ENCODE assay signal across 24 mouse cellular contexts in the genomic region with DNA sequence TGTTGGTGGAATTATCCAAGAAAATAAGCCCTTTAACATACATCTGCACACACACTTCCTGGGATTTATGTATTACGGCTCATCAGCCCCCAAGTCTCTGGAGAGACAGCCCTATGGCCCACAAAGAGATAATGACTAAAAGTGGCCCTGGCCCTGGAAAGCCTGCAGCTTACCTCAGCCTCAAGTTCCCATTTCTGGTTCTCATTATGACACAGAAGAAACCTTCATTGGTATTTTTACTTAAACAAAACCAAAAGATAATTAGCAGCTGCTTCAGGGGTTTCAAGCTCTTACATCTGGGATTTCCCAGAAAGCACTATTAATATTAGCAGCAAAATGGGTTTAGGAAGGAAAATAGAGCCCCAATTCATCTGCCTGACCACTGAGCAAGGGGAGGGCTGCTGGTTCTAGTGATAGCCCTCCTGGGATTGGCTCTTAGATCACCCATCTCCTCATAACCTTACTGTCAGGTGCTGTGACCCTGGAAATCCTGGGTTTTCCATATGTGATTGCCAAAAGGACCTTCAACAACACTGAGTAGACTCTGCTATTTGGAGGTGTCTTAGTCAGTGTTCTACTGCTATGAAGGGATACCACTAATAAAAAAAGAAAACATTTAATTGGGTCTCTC. TPM values are rescaled to one million over a fixed set of nuclear protein-coding genes. Genes with fewer than 3 reads are reported as not detected.
DNase-seq lines count a peak whose midpoint lies in the region; ATAC-seq and TF ChIP-seq lines count a peak whose summit lies in the region.
"Had no signal": no experiment of that assay in that cellular context is flagged by ENCODE, and none has a peak within 500 bp of the region (broad histone marks: within the 10 kb centered on the region; RNA-seq: fewer than 3 reads in every experiment).

No protein-coding gene starts in this region.

- H3K79me2 ChIP-seq in MEL (ENCODE audit: control insufficient read depth, insufficient read depth, low read length, poor library complexity) = no peaks in the 10 kb centered on the region

- ATAC-seq in megakaryocyte progenitor cell, adult 5-6 weeks (replicated peaks; ENCODE audit: poor library complexity) = 0 out of 2 replicates have a peak, but pooled peaks have one; percentile 31
- ATAC-seq: forebrain, embryonic 13.5 days; forebrain, embryonic 15.5 days; forebrain, postnatal 0 days had no signal

- H3K9me3 ChIP-seq in MEL (replicated peaks; ENCODE audit: insufficient read depth, low read length) = no peaks in the 10 kb centered on the region
- H3K9me3 ChIP-seq: embryonic facial prominence, embryonic 13.5 days; embryonic facial prominence, embryonic 15.5 days; forebrain, embryonic 10.5 days; forebrain, embryonic 13.5 days; forebrain, embryonic 15.5 days had no signal

- TF ChIP-seq POLR2A in spleen, adult 2 months (IDR thresholded peaks at IDR 0.05; ENCODE audit: low read depth, low read length) = no peak
- no peak for TF ChIP-seq POLR2A in MEL (IDR thresholded peaks at IDR 0.05; ENCODE audit: control insufficient read depth in 1 of 2, insufficient read depth in 1 of 2, low read depth in 1 of 2, low read length in 2 of 2, poor library complexity in 1 of 2)

- no peak for TF ChIP-seq RAD21 in MEL (IDR thresholded peaks at IDR 0.05; ENCODE audit: low read depth, low read length)

- no peaks in the 10 kb centered on the region; the same call in 1 of the 2 replicates for H3K4me1 ChIP-seq in spleen, adult 2 months (ENCODE audit: control insufficient read depth, insufficient read depth, insufficient read length)
- peaks cover 0 to under 1% of the 10 kb centered on the region in 2 experiments; a peak in 1 of 4 replicates for H3K4me1 ChIP-seq in MEL (ENCODE audit: control insufficient read depth in 1 of 2, insufficient read depth in 2 of 2, low read length in 2 of 2)
- H3K4me1 ChIP-seq: embryonic facial prominence, embryonic 13.5 days; embryonic facial prominence, embryonic 15.5 days; forebrain, embryonic 10.5 days; forebrain, embryonic 13.5 days; forebrain, embryonic 15.5 days had no signal

- DNase-seq in spleen, adult 2 months (ENCODE audit: low read depth in 1 of 2, low spot score in 2 of 2) = no peak
- DNase-seq in spleen, postnatal 4 days (ENCODE audit: low spot score in 2 of 2) = no peak
- DNase-seq in MEL (ENCODE audit: low read depth, low spot score) = peak; percentile 52
- no peak for DNase-seq in testis, postnatal 14 days (ENCODE audit: low spot score)
- DNase-seq in adrenal gland, postnatal 25 days = no peak
- DNase-seq in lung, adult 18-20 months = no peak
- DNase-seq: adrenal gland, adult 2 months; adrenal gland, postnatal 10 days; adrenal gland, postnatal 36 days; cerebellum, adult 11-12 months; cerebellum, adult 2 months; cerebellum, adult 9-10 months; cerebellum, postnatal 10 days; cerebellum, postnatal 25 days; embryo, embryonic 11 days; forebrain, postnatal 0 days had no signal

- H3K36me3 ChIP-seq in spleen, adult 2 months (ENCODE audit: control insufficient read depth, insufficient read depth, low read length) = no peaks in the 10 kb centered on the region
- peaks cover 0 to under 1% of the 10 kb centered on the region in 2 experiments; a peak in 1 of 4 replicates for H3K36me3 ChIP-seq in MEL (ENCODE audit: control insufficient read depth in 1 of 2, insufficient read depth in 2 of 2, low read length in 2 of 2)
- H3K36me3 ChIP-seq: embryonic facial prominence, embryonic 13.5 days; embryonic facial prominence, embryonic 15.5 days; forebrain, embryonic 10.5 days; forebrain, embryonic 15.5 days; G1E had no signal

- H3K4me3 ChIP-seq in spleen, adult 2 months (ENCODE audit: extremely low read depth, insufficient read depth, insufficient read length) = no peak overlapping the region
- H3K4me3 ChIP-seq in MEL (ENCODE audit: control insufficient read depth in 1 of 2, insufficient read depth in 1 of 2, low read depth in 2 of 2, low read length in 2 of 2) = no peak overlapping the region
- H3K4me3 ChIP-seq: embryonic facial prominence, embryonic 13.5 days; embryonic facial prominence, embryonic 15.5 days; erythroblast, embryonic 14.5 days; forebrain, embryonic 10.5 days; forebrain, embryonic 13.5 days; forebrain, embryonic 15.5 days had no signal

- WGBS in spleen, adult 2 months = 48% methylated on average over 1 of the region's 1 CpGs

- no peak overlapping the region for H3K9ac ChIP-seq in MEL (ENCODE audit: control insufficient read depth, low read depth, low read length, poor library complexity, severe bottlenecking)
- H3K9ac ChIP-seq: embryonic facial prominence, embryonic 13.5 days; embryonic facial prominence, embryonic 15.5 days; forebrain, embryonic 13.5 days; forebrain, embryonic 15.5 days; forebrain, postnatal 0 days had no signal

- peak overlapping the region; percentile 8; the same call in 1 of the 2 replicates for H3K27ac ChIP-seq in spleen, adult 2 months (ENCODE audit: insufficient read depth, low read length)
- H3K27ac ChIP-seq in MEL (ENCODE audit: control insufficient read depth, low read depth, low read length) = no peak overlapping the region
- H3K27ac ChIP-seq: embryonic facial prominence, embryonic 13.5 days; embryonic facial prominence, embryonic 15.5 days; forebrain, embryonic 10.5 days; forebrain, embryonic 13.5 days; forebrain, embryonic 15.5 days had no signal

- TF ChIP-seq EP300 in MEL (IDR thresholded peaks at IDR 0.05; ENCODE audit: low read depth in 1 of 2, low read length in 2 of 2) = no peak

- no peaks in the 10 kb centered on the region for H3K27me3 ChIP-seq in spleen, adult 2 months (ENCODE audit: control insufficient read depth, insufficient read depth, low read length)
- H3K27me3 ChIP-seq in MEL (ENCODE audit: control insufficient read depth in 1 of 2, insufficient read depth in 2 of 2, low read length in 2 of 2) = no peaks in the 10 kb centered on the region
- H3K27me3 ChIP-seq: embryonic facial prominence, embryonic 13.5 days; embryonic facial prominence, embryonic 15.5 days; forebrain, embryonic 13.5 days; forebrain, embryonic 15.5 days had no signal

- no peak for TF ChIP-seq CTCF in spleen, adult 2 months (IDR thresholded peaks at IDR 0.05; ENCODE audit: extremely low read depth, insufficient read depth, insufficient read length, insufficient replicate concordance)
- TF ChIP-seq CTCF in MEL (IDR thresholded peaks at IDR 0.05 in 2 of 3, conservative IDR thresholded peaks at IDR 0.05 in 1 of 3; ENCODE audit: control insufficient read depth in 1 of 3, insufficient read depth in 1 of 3, low read depth in 2 of 3, low read length in 3 of 3, poor library complexity in 1 of 3, severe bottlenecking in 1 of 3) = no peak

TF ChIP-seq in MEL, 35 proteins besides CTCF, POLR2A, EP300 and RAD21:
- TF ChIP-seq MAZ (IDR thresholded peaks at IDR 0.05; ENCODE audit: low read depth, low read length) (no peak), GABPA (IDR thresholded peaks at IDR 0.05; ENCODE audit: low read depth, low read length) (no peak), USF2 (IDR thresholded peaks at IDR 0.05; ENCODE audit: borderline replicate concordance in 1 of 2, insufficient read depth in 1 of 2, low read depth in 1 of 2, low read length in 2 of 2) (no peak), TAL1 (IDR thresholded peaks at IDR 0.05; ENCODE audit: low read length) (no peak), E2F4 (IDR thresholded peaks at IDR 0.05; ENCODE audit: borderline replicate concordance, low read depth, low read length) (no peak), MEF2A (IDR thresholded peaks at IDR 0.05; ENCODE audit: extremely low read depth, insufficient replicate concordance, low read depth, low read length, poor library complexity, severe bottlenecking) (no peak), TBP (IDR thresholded peaks at IDR 0.05; ENCODE audit: low read depth, low read length) (no peak), ELF1 (IDR thresholded peaks at IDR 0.05; ENCODE audit: low read depth, low read length) (no peak), POLR2AphosphoS5 (IDR thresholded peaks at IDR 0.05; ENCODE audit: borderline replicate concordance, low read depth, low read length) (no peak)

RNA-seq across cellular contexts. Expression of gene Rftn1, which starts 14.8 kb away (rescaled TPM):
- polyA plus RNA-seq in spleen, adult 2 months (2012; rRNA removed) = 67.4 and 101 TPM in 2 replicates
- total RNA-seq in MEL (2012; rRNA removed) = 69.1 and 70.2 TPM in 2 replicates
- 10 to 100 TPM in 1 of 2 experiments, not detected in 1; 76.1 TPM for polyA plus RNA-seq in MEL (2012; ENCODE audit: insufficient read depth in 1 of 2, insufficient read length in 2 of 2, low read depth in 1 of 2, low replicate concordance in 2 of 2, missing spikeins in 1 of 2)
- 13.2 and 15.5 TPM in 2 replicates for total RNA-seq in megakaryocyte progenitor cell, adult 5-6 weeks (2015)
- total RNA-seq in megakaryocyte progenitor cell, adult 5-6 weeks (2017) = 29.8 and 36.5 TPM in 2 replicates
- total RNA-seq in adrenal gland, postnatal 25 days (2021) = 7.7 and 11.4 TPM in 2 replicates
- total RNA-seq: G1E had no signal
- polyA plus RNA-seq: G1E had no signal
